Mouse (Mus musculus) Patski (cell line): ENCODE results near the gene Med17. TPM values are rescaled to one million over a fixed set of nuclear protein-coding genes. Genes with fewer than 3 reads are reported as not detected.
A peak's percentile ranks its signal among the peaks of the same experiment; 100 is the strongest.

Source experiments
- ATAC-seq: fragments of 100-300 bp; one replicate; pipeline ENCODE4 v1.8.0; 2021
- CTCF ChIA-PET: fragments of 350-600 bp; sonication (Branson Sonifier 250); formaldehyde crosslinking; loops from one replicate; lab custom pipeline; 2022; ENCODE audit warnings: inconsistent platforms; lab: Charles Lee
- POLR2A ChIA-PET: fragments of 350-600 bp; sonication (Branson Sonifier 250); formaldehyde crosslinking; loops from one replicate; lab custom pipeline; 2022; ENCODE audit warnings: antibody characterized with exemption, inconsistent platforms; lab: Charles Lee
- DNase-seq: peaks from one replicate; pipeline ENCODE4 v3.0.0-alpha.2; 2011; ENCODE audit warnings: low read depth, low spot score
- H3K27me3 ChIP-seq: fragments of 371-371 bp; one replicate; pipeline ENCODE4 v1.5.1; 2021
- CTCF ChIP-seq: fragments of 100-300 bp; IDR thresholded peaks from one replicate; pipeline ENCODE4 v1.5.1; 2021
- in situ Hi-C: fragments of 300-500 bp; cut with MboI; formaldehyde crosslinking; loops from 3 replicates; pipeline ENCODE4 v1.11.1; 2018; ENCODE audit warnings: low pct_unique_long_range_greater_than_20kb, mixed read lengths
- polyA plus RNA-seq: library from polyadenylated mRNA; unstranded; gene quantifications from one replicate; pipeline ENCODE4 v1.2.3, GENCODE M21; 2021

Med17 gene
- polyA plus RNA-seq, 1 experiment from 2014 or later, result 46.1 TPM

DNA sequence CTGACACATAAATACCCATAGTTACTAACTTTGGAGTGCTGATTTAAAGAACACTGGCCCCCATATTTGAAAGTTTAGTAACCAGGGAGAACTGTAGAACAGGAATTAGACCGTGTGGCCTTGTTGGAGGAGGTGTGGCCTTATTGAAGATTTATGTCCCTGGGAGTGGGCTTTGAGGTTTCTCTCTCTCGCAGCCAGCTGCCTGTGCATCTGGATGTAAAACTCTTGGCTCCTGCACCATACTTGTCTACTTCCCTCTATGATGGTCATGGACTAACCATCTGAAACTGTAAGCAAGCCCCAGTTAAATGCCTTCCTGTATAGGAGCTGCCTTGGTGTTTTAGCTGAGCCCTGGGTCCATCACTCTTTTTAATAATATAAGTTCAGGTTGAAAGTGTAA lies 18.7 kb upstream of the Med17 start:
- no peak for ATAC-seq
- no peaks in the 10 kb centered on the region for H3K27me3 ChIP-seq
- POLR2A ChIA-PET, result no interaction called here
- in situ Hi-C loops, result no loop called here
- DNase-seq, result no peak
- no peak for TF ChIP-seq CTCF
- CTCF ChIA-PET, result no interaction called here

DNA sequence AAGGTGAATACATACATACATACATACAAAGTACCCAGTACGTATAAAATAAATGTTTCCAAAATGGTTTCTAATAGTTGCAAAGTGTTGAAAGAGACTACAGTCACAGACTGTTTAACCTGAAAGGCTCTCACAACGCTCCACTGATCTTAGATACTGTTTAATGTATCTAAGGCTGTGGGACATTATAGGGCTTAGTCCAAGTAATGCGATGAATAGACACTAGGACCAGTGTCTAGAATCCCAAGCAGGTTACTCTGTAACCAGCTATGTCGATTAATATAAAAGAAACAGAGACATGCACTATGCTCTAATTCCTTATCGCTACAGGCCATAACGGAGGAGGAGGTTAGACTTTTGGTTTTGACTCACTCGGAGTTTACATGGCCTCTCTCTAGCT lies 17.4 kb upstream of the Med17 start:
- CTCF ChIA-PET, result interaction anchor here (1.1 kb wide), 1 partner anchor 12 kb away, joined by 5 read pairs; no protein-coding TSS in a partner anchor
- in situ Hi-C loops, result no loop called here
- peak; percentile 91 for ATAC-seq
- no peak for DNase-seq
- no peak for TF ChIP-seq CTCF
- H3K27me3 ChIP-seq, result no peaks in the 10 kb centered on the region
- POLR2A ChIA-PET, result no interaction called here

GRCm38 (mm10) chr9:15289251-15289650 lies 9.5 kb upstream of the Med17 start:
- in situ Hi-C loops, result no loop called here
- ChIA-PET CTCF (no interaction called here), POLR2A (interaction anchor here (1.0 kb wide), 1 partner anchor 10 kb away, joined by 3 read pairs; the partner anchor contains the start of gene Med17)
- DNase-seq (no peak), ATAC-seq (no peak)
- no peak for TF ChIP-seq CTCF
- H3K27me3 ChIP-seq, result no peaks in the 10 kb centered on the region

- no peaks in the 10 kb centered on the region for H3K27me3 ChIP-seq
- no peak for DNase-seq
- ATAC-seq, result no peak
- POLR2A ChIA-PET, result no interaction called here
- CTCF ChIA-PET, result interaction anchor here (0.9 to 1.1 kb wide), 2 partner anchors 8 to 13 kb away, joined by 3 read pairs; no protein-coding TSS in a partner anchor
- TF ChIP-seq CTCF, result no peak
- in situ Hi-C loops, result no loop called here
These were observed 8.7 kb upstream of the Med17 start for GRCm38 (mm10) chr9:15288402-15288801.

GRCm38 (mm10) chr9:15287846-15288245 lies 8.1 kb upstream of the Med17 start:
- no peak for DNase-seq
- TF ChIP-seq CTCF, result no peak
- ATAC-seq, result no peak

DNA sequence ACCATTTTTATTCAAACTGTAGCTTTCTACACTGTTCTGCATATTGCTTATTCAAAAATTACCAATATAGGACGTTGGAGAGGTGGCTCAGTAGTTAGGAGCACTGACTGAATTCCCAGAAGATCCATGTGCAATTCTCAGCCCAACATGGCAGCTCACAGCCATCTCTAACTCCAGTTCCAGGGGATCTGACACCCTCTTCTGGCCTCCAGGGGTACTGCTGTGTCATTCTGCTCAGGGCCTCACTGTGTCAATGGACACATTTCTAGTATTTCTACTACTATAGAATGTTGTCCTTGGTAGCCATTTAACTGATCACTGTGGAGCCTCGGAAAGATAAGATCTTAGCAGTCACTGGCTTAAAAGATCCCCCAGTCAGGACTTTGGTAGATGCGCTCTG lies 5.7 kb upstream of the Med17 start:
- ATAC-seq (peak; percentile 39), DNase-seq (no peak)
- ChIA-PET POLR2A (no interaction called here), CTCF (interaction anchor here (1.7 to 2.1 kb wide), 2 partner anchors 12 to 44 kb away, joined by 4 to 5 read pairs; no protein-coding TSS in a partner anchor)
- in situ Hi-C loops, result no loop called here
- no peaks in the 10 kb centered on the region for H3K27me3 ChIP-seq
- peak; percentile 61 for TF ChIP-seq CTCF

More at GRCm38 (mm10) chr9:15287846-15288245, 8.1 kb upstream of the Med17 start:
- H3K27me3 ChIP-seq, result no peaks in the 10 kb centered on the region
- CTCF ChIA-PET, result interaction anchor here (0.9 to 1.1 kb wide), 2 partner anchors 8 to 14 kb away, joined by 3 read pairs; no protein-coding TSS in a partner anchor
- POLR2A ChIA-PET, result no interaction called here
- in situ Hi-C loops, result no loop called here

- ATAC-seq, result no peak
- CTCF ChIA-PET, result interaction anchor here (0.9 to 3.2 kb wide), 4 partner anchors 10 to 38 kb away, joined by 3 to 8 read pairs (median 3); no protein-coding TSS in a partner anchor
- POLR2A ChIA-PET, result interaction anchor here (0.9 to 1.6 kb wide), 3 partner anchors 27 to 77 kb away, joined by 3 to 5 read pairs (median 4); partner anchors contain the start of gene Cep295
- H3K27me3 ChIP-seq, result no peaks in the 10 kb centered on the region
- in situ Hi-C loops, result no loop called here
- DNase-seq, result no peak
- no peak for TF ChIP-seq CTCF
These were observed 754 bp upstream of the Med17 start for GRCm38 (mm10) chr9:15280491-15280879.

- POLR2A ChIA-PET, result interaction anchor here (0.6 to 1.6 kb wide), 4 partner anchors 10 to 78 kb away, joined by 3 to 5 read pairs (median 4); partner anchors contain the start of gene Cep295
- CTCF ChIA-PET, result interaction anchor here (1.4 to 3.2 kb wide), 2 partner anchors 9 to 37 kb away, joined by 3 to 8 read pairs; no protein-coding TSS in a partner anchor
- no peak for TF ChIP-seq CTCF
- H3K27me3 ChIP-seq, result no peaks in the 10 kb centered on the region
- ATAC-seq, result peak; percentile 65
- in situ Hi-C loops, result no loop called here
- DNase-seq, result no peak
These were observed 537 bp downstream of the Med17 start for GRCm38 (mm10) chr9:15279139-15279648.

DNA sequence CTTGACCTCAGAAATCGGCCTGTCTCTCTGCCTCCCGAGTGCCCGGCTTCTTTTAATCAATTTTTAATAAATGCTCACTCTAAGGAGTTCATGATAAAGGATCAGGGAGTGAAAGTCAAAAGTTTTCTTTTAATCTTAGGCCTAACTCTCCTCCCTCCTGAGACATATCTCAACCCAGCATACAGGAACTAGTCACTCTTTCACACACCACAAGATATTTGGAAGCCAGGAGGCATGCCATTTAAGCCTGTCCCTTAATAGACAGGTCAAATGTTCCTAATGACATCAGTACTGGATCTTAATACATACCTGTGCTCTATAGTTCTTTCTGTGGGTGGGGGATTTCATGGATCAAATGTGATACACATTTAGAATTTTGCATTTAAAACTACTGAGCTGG lies 1.4 kb downstream of the Med17 start:
- in situ Hi-C loops, result no loop called here
- ChIA-PET POLR2A (no interaction called here), CTCF (no interaction called here)
- TF ChIP-seq CTCF, result no peak
- no peak for DNase-seq
- no peaks in the 10 kb centered on the region for H3K27me3 ChIP-seq
- no peak for ATAC-seq

GRCm38 (mm10) chr9:15276855-15277254 lies 2.9 kb downstream of the Med17 start:
- POLR2A ChIA-PET, result no interaction called here
- in situ Hi-C loops, result no loop called here
- TF ChIP-seq CTCF, result no peak
- ATAC-seq (no peak), DNase-seq (no peak)
- no peaks in the 10 kb centered on the region for H3K27me3 ChIP-seq
- CTCF ChIA-PET, result no interaction called here

DNA sequence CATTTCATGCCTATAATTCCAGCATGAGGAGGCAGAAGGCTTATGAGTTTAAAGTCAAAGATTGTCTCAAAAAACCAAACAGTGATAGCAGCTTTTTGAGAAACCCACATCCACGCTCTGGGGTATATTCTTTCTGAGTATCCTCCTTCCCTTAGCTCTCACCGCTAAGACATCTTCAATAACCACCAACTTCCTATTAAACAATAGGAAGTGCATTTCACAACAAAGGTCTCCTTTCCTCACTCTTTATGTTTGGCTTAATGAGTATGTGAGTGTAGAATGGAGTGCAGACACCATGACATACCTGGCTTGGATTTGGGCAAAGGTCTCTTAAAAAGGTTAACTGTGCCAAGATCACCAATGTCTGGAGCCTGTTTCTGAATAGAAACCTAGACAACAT lies 5.8 kb downstream of the Med17 start:
- ATAC-seq (no peak), DNase-seq (no peak)
- CTCF ChIA-PET, result no interaction called here
- in situ Hi-C loops, result no loop called here
- POLR2A ChIA-PET, result no interaction called here
- H3K27me3 ChIP-seq, result no peaks in the 10 kb centered on the region
- no peak for TF ChIP-seq CTCF
